Mouse (Mus musculus): Measurements from ENCODE around the gene Apol7a.
"Not testable (repeated sequence)": the region's sequence is repeated elsewhere in the genome, so short reads cannot be mapped to it uniquely, and the experiment has no call there.

Gene Apol7a

DNA sequence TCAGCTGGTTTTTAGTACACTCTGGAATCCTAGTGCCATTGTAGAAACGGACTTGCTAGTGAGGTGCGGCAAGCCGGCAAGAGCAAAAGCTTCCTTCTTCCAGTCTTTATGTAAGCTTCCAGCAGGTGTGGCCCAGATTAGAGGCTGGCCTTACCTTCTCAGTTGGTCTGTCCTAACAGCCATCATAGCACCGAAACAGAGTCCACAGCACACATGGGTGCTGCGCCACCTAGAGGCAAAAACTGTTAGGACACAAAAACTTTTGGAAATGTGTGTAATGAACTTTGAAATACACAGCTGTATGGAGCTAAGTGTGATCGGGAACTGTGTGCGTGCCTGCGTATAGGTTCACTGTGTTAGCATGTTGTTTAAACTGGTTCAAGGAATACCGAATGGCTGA lies at the start of gene Apol7a:
Gene Apol7a, minus strand, starts transcription at position 84 of the 400 bp plus-strand sequence.
- DNase-seq: not testable (repeated sequence)

DNA sequence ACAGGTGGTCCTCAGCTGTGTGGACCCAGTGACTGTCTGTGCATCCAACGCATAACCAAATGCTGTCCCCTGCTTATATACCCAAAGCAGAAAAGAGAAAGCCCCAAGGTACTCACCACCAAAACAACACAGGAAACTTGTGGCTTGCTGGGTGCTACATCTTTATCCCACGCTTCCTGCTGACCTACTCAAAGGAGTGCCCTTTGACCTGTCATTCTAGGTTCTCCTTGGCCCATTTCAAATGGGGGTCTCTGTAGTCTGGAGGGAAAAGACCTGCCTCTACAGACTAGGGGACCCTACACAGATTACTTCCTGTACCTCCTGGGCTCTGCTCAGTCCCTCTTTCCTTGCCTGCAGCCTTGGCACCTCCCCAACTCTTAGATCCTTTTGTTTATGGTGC lies 48.5 kb upstream of the Apol7a start, which contains the start of gene Apol7b:
Gene Apol7b, minus strand, starts transcription at position 101 of the 400 bp plus-strand sequence.
- DNase-seq: not testable (repeated sequence)

GRCm38 (mm10) chr15:77445668-77446067 lies 46.8 kb upstream of the Apol7a start:
- not testable (repeated sequence) for DNase-seq

- peak; percentile 41 for DNase-seq
Measured at GRCm38 (mm10) chr15:77444746-77445145, 45.8 kb upstream of the Apol7a start.

GRCm38 (mm10) chr15:77428690-77429448 lies 30.0 kb upstream of the Apol7a start:
- not testable (repeated sequence) for DNase-seq

DNA sequence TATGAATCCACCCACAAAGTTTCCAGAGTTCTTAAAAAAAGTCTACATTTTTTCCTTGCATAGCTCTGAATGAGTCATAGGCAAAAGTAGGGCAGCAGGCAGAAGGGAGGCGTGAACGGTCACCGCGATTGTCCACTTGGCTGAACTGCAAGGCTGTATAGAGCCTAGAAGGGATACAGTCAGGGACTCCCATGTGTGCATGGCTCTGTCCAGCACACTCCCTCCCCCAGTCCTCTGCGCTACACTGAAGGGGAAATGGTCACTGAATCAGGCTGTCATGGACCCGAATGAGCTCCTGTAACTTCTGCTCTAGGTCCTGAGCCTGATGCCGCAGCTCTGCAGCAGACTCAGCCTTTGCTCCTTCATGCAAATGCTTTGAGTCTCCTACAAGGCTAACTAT lies 24.0 kb upstream of the Apol7a start:
- not testable (repeated sequence) for DNase-seq

GRCm38 (mm10) chr15:77419657-77420056 lies 20.7 kb upstream of the Apol7a start:
- DNase-seq: not testable (repeated sequence)

DNA sequence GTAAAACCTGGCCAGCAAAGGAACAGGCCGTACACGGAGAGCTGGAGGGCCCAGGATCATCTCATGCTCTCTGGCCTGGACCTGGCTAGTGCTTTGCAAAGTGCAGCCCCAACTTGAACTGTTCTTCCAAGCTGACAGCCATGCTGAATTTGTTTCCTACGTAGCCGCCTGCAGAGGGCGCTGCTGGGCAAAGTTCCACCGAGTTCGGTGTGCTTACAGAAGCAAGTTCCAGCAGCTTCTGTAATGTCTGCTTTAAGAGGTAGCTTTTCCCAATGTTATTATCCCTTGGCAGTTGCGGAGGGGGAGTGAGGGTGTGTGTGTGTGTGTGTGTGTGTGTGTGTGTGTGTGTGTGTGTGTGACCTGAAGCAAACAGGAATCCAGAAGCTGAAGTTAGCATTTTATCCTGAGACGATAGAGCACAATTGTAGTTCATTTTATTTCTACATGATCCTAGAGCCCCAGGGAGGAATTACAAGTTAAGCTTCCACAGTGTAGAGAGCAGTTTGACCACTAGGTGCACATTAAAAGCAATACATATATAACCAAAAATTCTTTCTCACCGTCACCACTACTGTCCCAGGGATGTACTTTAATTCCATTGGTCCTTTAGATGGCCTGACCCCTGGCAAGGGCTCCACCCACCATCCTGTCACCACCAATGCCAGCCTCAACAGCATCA lies 17.9 kb upstream of the Apol7a start:
- DNase-seq: not testable (repeated sequence)

- DNase-seq: not testable (repeated sequence)
Measured at GRCm38 (mm10) chr15:77415653-77416052, 16.7 kb upstream of the Apol7a start.

DNA sequence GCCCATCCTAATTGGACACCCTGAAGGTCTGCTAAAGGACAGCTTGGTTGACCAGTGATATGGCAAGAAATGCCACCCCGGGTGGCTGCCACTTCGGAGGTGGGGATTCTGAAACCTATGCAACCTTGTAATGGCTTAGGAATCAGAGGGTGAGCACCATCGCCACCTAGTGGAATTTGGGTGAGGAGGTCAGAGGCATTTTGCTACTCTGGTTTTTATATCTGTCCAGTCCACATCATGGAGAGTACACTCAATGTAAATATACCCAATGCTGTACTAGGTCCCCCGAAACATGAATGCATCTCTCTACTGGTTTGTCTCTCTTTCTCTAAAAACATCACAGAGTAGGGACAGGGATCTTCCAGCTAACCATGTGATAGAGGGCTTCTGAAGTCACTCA lies 13.8 kb upstream of the Apol7a start:
- DNase-seq: not testable (repeated sequence)

DNA sequence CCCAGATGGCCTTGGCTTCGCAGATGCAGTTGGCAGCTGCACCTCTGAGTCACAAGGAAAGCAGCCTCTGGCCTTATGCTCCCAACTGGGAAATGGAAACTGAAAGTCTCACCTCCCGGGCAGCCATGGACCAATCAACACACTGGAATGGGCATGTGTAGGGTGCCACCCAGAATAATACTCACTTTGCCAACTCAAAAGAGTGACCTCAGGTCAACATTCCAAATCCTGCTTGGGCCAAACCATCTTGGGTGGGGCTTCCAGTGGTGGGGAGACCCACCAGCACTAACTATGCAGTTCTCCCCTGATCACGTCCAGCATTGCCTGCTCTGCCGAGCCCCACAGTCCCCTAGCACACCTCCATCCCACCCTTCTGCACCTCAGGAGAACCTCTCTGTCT lies 12.1 kb upstream of the Apol7a start, which contains the start of gene Apol9a:
Gene Apol9a, minus strand, starts transcription at position 101 of the 400 bp plus-strand sequence.
- not testable (repeated sequence) for DNase-seq

DNA sequence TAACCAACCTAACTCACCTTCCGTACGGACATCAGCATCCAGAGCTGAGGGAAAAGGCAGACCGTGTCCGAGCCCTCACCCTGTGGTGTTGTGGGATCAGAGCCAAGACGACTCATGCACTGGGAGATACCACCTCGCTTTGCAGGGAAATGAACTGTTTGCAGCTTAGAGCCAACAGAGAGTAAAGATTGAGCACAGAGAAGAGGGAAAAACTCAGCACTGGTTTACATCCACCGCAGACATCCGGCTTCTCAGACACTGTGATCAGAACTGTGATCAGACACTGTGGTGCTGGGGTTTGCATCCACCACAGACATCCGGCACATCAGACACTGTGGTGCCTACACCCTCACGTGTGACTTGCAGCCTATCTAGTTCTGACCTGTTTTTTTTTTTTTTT lies 7.5 kb upstream of the Apol7a start:
- not testable (repeated sequence) for DNase-seq

DNA sequence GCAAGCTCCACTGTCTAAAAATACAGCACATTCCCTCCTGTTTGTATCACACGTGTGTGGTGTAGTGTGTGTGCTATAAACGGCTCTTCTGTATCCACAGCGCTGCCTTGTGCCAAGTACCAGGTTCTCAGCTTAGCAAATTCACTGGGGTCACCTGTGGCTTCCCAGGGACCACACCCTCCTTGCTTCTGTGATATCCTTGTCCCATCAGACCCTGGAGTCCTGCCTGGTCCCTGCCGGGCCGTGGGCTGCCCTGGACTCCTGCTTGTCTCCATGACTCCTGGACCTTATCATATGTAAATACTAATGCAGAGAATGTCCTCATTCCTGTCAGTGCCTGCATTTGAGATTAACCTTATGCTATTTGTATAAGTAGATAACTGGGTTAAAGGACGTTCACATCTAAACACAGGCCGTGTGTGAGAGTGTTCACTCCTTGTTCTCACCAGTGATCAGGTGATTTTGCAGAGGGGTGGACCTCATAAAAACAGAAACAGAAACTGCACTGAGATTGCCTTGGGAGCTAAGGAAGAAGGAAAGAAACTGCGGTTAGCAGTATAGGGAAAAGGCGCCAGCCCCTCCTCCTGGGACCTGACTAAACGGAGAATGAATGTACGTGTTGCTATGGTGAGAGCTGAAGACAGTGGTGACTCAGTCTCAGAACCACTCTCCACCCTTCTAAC lies 1.3 kb downstream of the Apol7a start:
- DNase-seq: not testable (repeated sequence)

GRCm38 (mm10) chr15:77393832-77394231 lies 5.1 kb downstream of the Apol7a start:
- not testable (repeated sequence) for DNase-seq

DNA sequence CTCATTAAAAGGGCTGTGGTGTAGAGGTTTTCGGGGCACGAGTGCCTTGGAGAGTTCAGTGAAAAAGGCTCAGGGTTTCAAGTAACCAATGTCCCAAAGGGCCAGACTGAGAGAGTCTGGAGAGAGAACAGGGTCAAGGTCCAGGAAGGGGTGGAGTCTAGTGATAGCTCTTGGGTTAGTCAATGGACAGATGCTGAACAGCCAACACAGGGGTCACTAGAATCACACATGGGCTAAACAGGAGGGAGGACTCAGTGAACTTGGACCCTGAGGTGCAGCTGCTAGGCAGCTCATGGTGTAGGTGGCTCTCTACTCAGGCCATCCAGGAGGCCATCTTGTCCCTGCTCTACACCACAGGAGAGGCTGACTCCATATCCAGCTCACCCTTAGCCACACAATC lies 11.4 kb downstream of the Apol7a start:
- DNase-seq: no peak

DNA sequence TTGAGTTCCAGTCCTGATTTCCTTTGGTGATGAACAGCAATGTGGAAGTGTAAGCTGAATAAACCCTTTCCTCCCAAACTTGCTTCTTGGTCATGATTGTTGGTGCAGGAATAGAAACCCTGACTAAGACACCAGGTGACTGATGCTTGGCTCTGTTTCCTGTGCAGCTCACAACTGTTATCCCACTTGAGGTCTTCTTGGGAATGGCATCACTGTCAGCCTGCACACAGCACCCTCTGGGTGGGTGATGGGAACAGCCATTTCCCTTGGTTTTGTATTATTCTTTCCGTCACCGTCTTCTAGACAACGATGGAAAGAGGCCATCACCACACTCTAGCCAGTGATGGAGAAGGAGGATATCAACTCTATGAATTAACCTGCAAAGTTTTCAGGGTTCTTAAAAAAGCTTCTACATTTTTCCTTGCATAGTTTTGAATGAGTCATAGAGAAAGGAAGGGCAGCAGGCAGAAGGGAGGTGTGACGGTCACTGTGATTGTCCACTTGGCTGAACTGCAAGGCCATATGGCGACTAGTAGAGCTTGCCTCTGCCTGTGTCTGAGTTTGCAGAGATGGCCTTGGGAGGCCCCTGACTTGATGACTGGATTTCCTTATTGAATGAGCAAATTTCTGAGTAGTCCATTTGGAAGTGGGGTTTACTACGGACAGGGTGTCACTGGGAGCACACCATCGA lies 14.4 kb downstream of the Apol7a start:
- no peak for DNase-seq

- DNase-seq: no peak
Measured at GRCm38 (mm10) chr15:77382880-77383279, 16.0 kb downstream of the Apol7a start.

DNA sequence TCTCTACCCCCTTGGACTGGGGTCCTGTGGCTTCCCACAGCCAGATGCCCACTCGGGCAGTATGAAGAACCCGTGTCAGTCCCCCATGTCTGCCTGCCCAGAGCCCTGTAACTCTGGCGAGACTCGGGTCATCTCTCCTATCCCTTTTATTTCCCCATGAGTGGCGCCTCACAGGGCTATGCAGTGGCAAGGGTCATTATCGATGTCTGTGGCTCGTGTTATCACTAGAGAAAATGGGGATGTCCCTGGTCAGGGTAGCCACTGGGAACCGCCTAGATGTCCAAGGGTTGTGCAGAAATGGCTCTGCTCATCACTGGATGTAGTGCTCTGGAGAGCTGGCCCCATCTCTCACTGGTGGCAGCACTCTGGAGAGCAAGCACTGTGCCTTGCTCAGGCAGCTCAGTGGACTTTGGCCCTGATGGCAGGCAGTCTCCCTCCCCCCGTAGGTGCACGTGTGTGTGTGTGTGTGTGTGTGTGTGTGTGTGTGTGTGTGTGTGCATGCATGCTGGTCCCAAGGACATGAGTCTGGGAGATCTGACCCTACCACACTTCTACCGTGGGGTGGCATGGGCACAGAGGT lies 16.5 kb downstream of the Apol7a start:
- DNase-seq: no peak

DNA sequence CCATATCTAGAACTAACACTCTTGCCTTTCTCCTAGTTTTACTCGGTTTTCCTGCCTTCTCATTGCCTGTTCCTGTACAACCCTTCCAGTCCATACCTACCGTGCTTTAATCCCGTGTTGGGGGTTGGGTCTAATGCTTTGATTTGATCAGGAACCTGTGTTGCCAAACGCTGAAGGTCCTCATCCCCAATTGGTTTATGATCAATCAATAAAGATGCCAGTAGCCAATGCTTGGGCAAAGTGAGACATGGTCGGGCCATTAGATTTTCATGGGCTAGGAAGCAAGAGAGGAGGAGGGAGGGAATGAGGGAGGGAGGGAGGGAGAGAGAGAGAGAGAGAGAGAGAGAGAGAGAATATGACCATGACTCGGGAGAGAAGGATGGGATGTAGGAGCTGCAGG lies 17.4 kb downstream of the Apol7a start:
- no peak for DNase-seq

DNA sequence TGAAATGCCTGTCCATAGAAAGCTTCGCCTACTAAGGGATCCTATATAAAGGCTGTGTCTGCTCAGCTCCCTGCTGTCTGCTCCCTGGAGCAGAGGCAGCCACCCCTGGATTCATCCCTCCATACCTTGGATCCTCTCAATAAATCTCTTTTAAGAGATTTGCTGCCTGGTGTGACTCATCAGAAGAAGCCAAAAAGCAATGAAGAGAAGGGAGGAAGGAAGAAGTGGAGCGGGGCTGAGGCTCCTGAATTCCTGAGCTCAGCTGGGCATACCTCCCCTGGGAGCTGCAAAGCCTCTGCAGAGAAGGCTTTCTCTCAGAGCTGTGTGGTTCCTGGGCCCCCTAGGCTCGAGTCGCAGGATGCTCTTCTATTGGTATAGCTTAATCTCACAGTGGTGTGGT lies 19.0 kb downstream of the Apol7a start:
- DNase-seq: no peak

GRCm38 (mm10) chr15:77377419-77377818 lies 21.5 kb downstream of the Apol7a start:
- DNase-seq: no peak

GRCm38 (mm10) chr15:77376920-77377319 lies 22.0 kb downstream of the Apol7a start:
- no peak for DNase-seq
